Mouse (Mus musculus) layer of hippocampus, adult 8-10 months (tissue): ENCODE measurements around the gene D330045A20Rik. TPM values are rescaled to one million over a fixed set of nuclear protein-coding genes. Genes with fewer than 3 reads are reported as not detected.
"Not testable (repeated sequence)": the region's sequence is repeated elsewhere in the genome, so short reads cannot be mapped to it uniquely, and the experiment has no call there.

Experiments
- DNase-seq, 2 experiments: peaks; one replicate each; pipeline ENCODE4 v3.0.0; 2022; ENCODE audit warnings: low spot score in 2 of 2
- total RNA-seq, 4 experiments: library from RNA; stranded (reverse); gene quantifications; 2 replicates each; pipeline ENCODE4 v1.2.4; 2022

D330045A20Rik gene
- total RNA-seq, 4 experiments from 2014 or later, result 0.45 to 0.61 (median 0.49) TPM

- no peak for DNase-seq
These were observed 98.6 kb downstream of the D330045A20Rik start for GRCm38 (mm10) chrX:139578649-139579278.

GRCm38 (mm10) chrX:139583616-139584015, 103.4 kb downstream of the D330045A20Rik start:
- no peak for DNase-seq

- DNase-seq, result not testable (repeated sequence)
These were observed 106.5 kb downstream of the D330045A20Rik start for GRCm38 (mm10) chrX:139586676-139587075.

- no peak for DNase-seq
These were observed 116.2 kb downstream of the D330045A20Rik start for GRCm38 (mm10) chrX:139596404-139596803.

Other genes starting within 250 kb of the D330045A20Rik start
- not detected for gene Trap1a, start 146.7 kb upstream of the D330045A20Rik start, total RNA-seq
- 10 to 100 TPM; 21.6 to 33.8 (median 30.3) TPM for gene Rnf128, start 82.9 kb downstream of the D330045A20Rik start, total RNA-seq
- 10 to 100 TPM in 3 of 4 experiments, 1 to 10 TPM in 1; 9.3 to 12.5 (median 10.9) TPM for gene Tbc1d8b, start 204.6 kb downstream of the D330045A20Rik start, total RNA-seq
- gene Gm15013, start 234.1 kb downstream of the D330045A20Rik start, total RNA-seq, result not detected